Mouse (Mus musculus): ENCODE data around the gene Herc6.

The Herc6 gene

DNA sequence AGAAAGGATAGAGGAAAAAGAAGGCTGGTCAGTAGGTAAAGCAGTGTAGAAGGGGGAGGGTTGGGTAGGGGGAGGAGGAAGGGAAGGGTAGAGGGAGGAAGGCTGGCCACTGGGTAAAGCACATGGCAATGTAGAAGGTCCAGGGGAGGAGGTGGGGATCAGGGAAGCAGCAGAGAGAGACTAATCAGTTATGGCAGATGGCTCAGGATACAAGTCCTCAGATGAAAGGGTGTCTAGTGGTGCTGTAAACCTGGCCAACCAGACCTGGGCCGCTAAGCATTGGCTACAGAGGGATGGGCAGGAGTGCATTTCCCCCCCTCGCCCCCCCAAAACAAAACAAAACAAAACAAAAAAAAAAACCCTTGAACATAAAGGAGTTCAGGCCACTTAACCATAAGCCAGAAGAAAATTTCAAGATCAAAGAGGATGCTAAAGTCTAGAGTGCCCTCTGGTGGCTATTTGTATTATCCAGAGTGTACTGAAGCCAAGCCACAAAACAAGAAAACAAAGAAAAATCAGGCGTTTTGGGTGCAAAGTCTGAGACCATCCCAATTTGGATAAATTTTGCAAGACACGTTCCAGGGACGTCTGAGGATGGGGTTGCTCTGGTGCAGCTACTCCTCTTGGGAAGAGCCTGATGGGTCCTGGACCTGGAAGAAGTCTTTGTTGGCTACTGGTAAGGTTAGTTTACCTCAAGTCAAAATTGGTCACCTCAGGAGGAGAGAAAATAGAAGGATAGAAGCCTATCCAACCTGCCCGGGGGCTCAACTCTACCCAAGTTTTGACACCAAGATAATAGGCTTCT lies 10.4 kb upstream of the Herc6 start:
- intact Hi-C loops (cut with DNase I): loop anchor here (2.0 to 10.0 kb wide), 3 partner anchors 140 to 763 kb away; no protein-coding TSS in a partner anchor

- intact Hi-C loops (cut with DNase I): loop anchor here (2.0 to 10.0 kb wide), 3 partner anchors 141 to 764 kb away; no protein-coding TSS in a partner anchor
Measured at GRCm38 (mm10) chr6:57571587-57571986, 9.2 kb upstream of the Herc6 start.

DNA sequence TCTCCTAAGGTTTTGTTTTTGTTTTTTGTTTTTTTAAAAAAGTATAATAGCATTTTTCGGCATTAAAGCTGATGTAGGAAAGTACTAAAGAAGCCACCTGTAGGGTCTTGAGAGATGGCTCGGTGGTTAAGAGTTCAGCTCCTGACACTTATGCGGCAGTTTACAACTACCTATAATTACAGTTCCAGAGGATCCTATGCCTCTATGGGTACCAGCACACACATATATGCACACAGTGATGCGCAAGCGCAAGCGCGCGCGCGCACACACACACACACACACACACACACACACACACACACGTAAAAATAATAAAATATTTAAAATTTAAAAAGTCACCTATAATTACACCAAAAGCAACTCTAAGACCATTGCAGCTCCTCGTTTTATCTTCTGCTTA lies 795 bp downstream of the Herc6 start:
- intact Hi-C loops (cut with DNase I): loop anchor here (5.0 kb wide), 2 partner anchors 49 to 121 kb away; partner anchors contain the start of gene Lancl2

DNA sequence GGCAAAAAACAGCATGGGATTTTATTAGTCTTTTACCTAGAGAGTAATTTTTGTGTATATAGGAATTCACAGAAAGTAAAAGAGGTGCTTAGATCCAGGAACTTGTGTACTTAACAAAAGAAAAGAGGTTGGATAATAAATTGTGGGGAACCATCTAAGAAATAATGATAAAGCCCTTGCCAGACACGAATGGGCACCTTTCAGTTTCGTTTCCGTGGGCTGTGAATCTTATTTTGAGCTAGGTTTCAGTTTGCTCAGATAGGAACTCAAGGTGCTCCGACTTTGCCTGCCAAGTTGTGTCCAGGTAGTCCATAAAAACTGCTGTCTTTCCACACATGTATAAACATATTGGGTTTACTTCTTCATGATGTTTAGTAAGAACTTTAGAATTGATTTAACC lies 1.6 kb downstream of the Herc6 start:
- intact Hi-C loops (cut with DNase I): loop anchor here (5.0 kb wide), 2 partner anchors 50 to 120 kb away; partner anchors contain the start of gene Lancl2

DNA sequence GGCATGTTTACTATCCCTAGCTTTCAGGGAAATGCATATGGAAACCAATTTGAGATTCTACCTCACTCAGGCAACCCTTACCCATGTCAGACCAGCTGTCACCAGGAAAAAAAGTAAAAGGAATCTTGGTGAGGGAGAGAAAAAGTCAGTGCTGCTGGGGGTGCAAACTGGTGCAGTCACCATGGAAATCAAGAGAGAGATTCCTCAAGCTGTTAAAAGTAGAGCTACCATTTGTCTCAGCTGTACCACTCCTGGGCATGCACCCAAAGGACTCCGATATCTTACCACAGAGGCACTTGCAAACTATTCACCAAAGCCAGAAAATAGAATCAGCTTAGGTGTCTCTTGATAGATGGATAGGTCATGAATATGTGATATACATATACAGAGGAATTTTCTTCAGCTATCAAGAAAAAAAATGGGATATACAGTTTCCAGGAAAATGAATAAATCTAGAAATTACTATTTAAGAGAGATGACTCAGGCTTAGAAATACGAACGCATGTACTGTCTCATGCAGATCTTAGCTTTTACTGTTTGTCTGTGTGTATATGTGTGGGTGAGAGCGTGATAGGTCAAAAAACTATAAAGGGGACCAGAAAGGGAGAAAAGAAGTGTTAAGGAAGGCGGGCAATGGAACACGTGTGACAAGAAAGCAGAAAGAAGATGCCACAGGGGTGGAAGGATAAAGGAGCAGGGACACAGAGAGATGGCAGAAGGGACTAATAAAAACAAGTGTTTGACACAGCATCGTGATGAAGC lies 24.9 kb downstream of the Herc6 start:
- intact Hi-C loops (cut with DNase I): loop anchor here (10.0 kb wide), 1 partner anchor 259 kb away; no protein-coding TSS in a partner anchor

- intact Hi-C loops (cut with DNase I): loop anchor here (10.0 kb wide), 1 partner anchor 257 kb away; no protein-coding TSS in a partner anchor
Measured at GRCm38 (mm10) chr6:57607999-57608398, 27.2 kb downstream of the Herc6 start.

GRCm38 (mm10) chr6:57609631-57610030 lies 28.8 kb downstream of the Herc6 start:
- intact Hi-C loops (cut with DNase I): loop anchor here (10.0 kb wide), 1 partner anchor 255 kb away; no protein-coding TSS in a partner anchor

DNA sequence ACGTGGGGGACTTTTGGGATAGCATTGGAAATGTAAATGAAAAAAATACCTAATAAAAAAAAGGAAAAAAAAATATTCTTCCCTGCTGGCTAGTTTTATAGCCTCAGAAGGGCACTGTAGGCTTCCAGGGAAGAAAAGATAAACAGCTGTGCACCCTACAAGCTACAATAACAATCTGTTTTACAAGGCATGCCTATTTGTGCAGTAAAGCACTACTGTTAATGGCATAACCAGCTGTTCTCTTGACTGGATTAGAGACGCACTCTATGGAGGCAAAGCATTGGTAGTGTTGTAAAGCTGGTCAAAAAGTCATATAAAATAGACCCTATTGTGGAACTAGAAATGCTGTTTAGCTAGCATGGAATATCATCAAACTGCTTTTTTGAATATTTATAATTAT lies 35.0 kb downstream of the Herc6 start:
- intact Hi-C loops (cut with DNase I): no loop called here

DNA sequence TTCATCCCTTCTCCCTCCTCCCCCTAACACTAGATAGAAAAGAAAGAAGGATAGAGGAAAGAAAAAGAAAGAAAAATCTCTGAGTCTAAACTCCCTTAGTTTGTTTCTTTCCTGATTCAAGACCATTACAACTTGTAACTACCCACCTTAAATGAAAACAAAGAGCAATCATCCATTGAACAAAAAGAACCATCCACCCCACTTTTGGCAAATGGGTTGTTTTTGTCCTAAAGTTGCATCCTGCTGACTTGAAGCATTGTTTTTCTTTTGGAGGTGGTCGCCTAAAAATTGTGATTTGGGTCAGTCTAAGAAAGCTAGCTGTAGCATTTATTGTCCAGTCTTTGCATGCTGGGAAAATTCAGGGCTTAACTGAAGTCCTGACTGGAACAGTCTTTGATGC lies 58.7 kb downstream of the Herc6 start:
- intact Hi-C loops (cut with DNase I): no loop called here

GRCm38 (mm10) chr6:57641789-57642188 lies 61.0 kb downstream of the Herc6 start:
- intact Hi-C loops (cut with DNase I): no loop called here

DNA sequence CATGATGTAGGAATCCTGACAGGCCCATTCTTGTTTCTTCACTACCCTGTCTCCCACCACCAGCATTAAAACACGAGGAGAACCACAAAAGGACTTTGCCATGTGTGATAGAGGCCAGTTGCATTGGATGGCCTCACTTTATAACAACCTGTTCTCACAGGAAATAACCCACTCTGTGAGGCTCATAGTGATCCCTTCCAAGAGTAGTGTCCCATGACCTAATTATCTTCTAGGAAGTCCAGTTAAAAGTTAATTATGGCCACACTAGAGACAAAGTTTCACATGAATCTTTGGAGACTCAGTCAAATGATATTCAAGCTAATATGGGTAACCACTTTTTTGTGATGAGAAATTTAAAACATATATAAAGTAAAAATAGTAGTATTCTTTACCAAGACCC lies 66.5 kb downstream of the Herc6 start:
- intact Hi-C loops (cut with DNase I): no loop called here

DNA sequence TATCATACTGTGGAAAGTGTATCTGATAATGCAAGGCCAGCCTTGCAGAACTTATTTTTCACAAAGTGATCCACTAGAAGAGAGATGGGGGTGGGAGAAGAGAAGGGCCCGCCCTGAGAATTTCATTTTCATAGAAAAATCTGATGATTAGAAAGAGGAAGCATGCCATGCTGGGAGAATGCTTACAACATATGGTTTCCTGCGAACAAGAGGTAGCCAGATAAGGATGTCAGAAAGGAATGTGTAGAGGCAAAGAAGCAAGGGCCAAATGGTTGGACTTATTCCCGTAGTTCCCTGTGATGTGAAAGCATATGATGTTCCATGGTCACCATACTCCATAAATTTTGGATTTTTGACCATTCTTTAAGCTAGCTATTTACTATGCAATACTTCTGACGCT lies 80.5 kb downstream of the Herc6 start:
- intact Hi-C loops (cut with DNase I): no loop called here

DNA sequence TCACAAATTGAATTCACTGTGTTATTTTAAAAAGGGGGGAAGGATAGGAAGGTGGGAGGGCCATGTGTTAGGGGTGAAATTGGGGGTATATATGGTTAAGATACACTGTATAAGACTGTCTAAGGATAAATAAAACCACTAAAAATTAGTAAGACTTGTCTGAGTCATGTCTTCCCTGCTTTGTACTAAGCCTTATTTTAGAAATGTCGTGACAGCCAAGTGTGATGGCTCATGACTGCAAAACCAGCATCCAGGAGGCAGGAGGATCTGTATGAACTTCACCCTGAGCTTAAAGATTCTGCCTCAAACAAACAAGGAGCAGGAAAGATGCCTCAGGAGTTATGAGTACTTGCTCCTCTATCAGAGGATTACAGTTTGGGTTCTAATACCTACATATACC lies 103.4 kb downstream of the Herc6 start:
- intact Hi-C loops (cut with DNase I): no loop called here

GRCm38 (mm10) chr6:57691467-57692261 lies 110.9 kb downstream of the Herc6 start, which contains the start of gene Pyurf:
Gene Pyurf, minus strand, starts transcription at chr6:57692078.
- intact Hi-C loops (cut with DNase I): no loop called here

GRCm38 (mm10) chr6:57693116-57693515 lies 112.3 kb downstream of the Herc6 start:
- intact Hi-C loops (cut with DNase I): no loop called here

GRCm38 (mm10) chr6:57701686-57702085 lies 120.9 kb downstream of the Herc6 start:
- intact Hi-C loops (cut with DNase I): loop anchor here (5.0 kb wide), 1 partner anchor 119 kb away; the partner anchor contains the start of gene Herc6

GRCm38 (mm10) chr6:57702376-57702742 lies 121.6 kb downstream of the Herc6 start, which contains the start of gene Lancl2:
Gene Lancl2, plus strand, starts transcription at chr6:57702540.
- intact Hi-C loops (cut with DNase I): loop anchor here (5.0 kb wide), 1 partner anchor 120 kb away; the partner anchor contains the start of gene Herc6

- intact Hi-C loops (cut with DNase I): loop anchor here (5.0 kb wide), 1 partner anchor 121 kb away; the partner anchor contains the start of gene Herc6
Measured at GRCm38 (mm10) chr6:57702743-57703499, 122.1 kb downstream of the Herc6 start.

- intact Hi-C loops (cut with DNase I): loop anchor here (5.0 kb wide), 1 partner anchor 121 kb away; the partner anchor contains the start of gene Herc6
Measured at GRCm38 (mm10) chr6:57703703-57704102, 122.9 kb downstream of the Herc6 start.

DNA sequence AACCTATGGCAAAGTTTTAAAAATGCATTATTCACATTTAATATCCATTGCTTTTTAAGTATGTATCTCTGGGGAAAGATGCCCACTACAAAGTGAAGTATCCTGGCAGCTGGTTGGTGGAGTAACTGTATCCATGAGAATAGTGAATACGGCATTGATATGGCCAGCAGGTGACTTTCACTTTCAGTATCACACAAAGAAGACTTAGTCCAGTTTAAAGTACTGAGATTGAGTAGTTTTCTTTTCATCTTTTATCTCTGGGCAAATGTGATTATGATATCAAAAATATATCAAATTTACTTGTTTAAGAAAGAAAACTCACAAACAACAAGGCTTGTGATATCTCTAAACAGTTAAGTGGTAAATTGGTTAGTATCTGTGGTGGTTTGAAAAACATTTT lies 125.9 kb downstream of the Herc6 start:
- intact Hi-C loops (cut with DNase I): no loop called here

Data from adrenal gland (tissue).